Mouse (Mus musculus): ENCODE results near the gene Adi1.

Gene Adi1

DNA sequence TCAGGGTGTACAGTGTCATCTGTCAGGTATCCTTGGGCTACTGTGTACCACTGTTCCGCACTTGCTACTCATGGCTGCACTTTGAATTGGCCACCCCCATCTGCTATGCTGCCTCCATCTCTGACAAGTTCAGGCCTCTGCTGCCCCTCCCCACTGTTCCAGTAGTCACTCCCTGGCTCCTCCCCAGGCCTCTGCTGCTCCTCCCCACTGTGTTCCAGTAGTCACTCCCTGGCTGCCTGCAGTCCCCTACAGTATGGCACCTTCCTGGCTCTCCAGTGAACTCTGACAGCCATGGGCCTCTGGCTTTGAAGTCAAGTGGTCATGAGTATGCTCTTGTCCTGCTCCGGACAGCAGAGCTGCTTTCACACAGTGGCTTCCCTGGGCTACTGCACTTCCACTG, 19.2 kb downstream of the Adi1 start:
- peak; percentile 49 for DNase-seq (ENCODE audit: low spot score)

- DNase-seq (ENCODE audit: low spot score): no peak
Measured at GRCm38 (mm10) chr12:28694776-28695175, 19.7 kb downstream of the Adi1 start.

DNA sequence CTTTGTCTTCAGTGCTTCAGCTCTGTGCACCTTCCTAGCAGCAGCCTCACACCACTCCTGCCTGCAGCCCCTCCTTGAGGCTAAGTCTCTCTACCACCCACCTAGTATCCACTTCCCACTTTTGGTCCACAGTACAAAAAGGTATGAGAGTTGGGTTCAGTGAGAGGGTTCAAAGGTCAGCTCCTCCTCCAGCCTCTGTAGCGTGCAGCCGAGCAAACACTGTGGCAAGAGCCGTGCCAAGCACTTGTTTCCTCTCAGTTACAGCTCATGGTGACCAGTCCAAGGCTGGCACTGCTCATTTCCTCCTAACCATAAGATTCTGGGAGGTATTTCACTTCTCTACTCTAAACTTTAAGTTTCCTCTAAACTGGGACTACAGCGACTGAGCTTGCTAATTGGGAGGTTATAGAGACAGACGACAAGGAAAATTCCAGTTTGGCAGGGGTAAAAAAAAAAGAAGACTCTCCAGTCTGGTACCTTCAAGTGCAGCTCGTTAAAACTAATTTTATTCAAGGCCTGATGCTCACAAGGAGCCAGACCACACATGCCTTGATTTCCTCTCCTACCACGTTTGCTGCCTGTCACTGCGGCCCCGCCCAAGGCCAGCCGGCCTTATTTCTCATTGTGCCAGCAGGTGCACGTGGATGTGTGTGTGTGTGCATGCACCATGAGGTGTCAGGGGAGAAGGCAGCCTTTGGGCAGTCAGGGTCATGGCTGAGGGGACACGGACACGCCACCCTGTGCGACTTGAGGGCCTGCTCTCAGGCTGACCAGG, 23.0 kb downstream of the Adi1 start:
- DNase-seq (ENCODE audit: low spot score): no peak

DNA sequence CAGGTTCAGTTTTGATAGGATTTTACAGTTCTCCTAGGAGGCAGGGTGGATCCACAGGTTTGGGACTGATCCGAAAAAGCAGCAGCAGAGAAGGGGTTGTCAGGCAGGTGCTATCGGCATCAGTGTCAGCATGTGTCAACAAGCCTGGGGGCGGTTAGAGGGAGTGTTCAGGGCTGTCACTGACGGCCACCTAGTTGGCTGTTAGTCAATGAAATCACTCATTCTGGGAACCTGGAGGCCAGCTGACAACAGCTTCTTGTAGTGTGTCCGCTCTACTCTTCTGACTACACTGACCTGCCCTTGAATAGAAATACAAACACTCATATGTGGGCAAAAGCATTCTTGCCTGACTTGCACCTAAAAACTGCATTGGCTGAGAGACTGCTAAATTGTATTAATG, 24.1 kb downstream of the Adi1 start:
- DNase-seq (ENCODE audit: low spot score): no peak

DNA sequence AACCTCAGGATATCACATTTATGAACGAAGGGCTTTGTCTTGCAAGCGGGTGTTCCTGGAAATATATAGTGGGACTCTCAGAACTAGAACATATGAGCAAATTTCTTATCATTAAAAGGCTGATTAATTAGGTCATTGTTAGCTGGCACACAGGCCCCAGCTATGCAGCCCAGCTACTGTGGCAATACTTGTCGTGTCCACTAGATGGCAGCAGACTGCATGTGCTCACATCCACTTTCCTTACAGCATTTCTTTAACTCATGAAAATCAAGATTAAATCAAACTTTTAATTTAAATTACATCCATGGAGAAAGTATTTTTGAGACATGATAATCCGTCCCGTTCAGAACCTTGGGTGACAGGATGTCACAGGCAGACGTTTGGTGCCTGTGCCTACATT, 24.6 kb downstream of the Adi1 start:
- DNase-seq (ENCODE audit: low spot score): peak; percentile 77

DNA sequence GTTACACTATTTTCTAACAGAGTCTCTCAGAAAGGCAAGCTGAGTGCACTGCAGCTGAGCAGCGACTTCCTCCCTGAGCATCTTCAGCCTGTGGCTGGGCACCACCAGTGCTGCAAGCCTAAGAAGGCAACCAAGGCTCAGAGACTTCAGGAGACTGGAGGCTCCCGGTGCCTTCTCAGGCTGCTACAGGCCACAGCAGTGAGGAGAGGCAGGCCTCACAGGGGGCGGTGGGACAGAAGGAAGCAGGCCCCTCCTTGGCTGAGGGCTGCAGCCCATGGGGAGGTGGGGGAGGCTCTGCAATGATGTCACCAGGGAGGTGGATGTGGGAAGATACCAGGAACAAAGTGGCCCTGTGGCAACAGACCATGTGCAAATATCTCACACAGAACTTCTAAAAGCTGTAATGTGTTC, 25.1 kb downstream of the Adi1 start:
- no peak for DNase-seq (ENCODE audit: low spot score)

- no peak for DNase-seq (ENCODE audit: low spot score)
Measured at GRCm38 (mm10) chr12:28700561-28701025, 25.6 kb downstream of the Adi1 start.

DNA sequence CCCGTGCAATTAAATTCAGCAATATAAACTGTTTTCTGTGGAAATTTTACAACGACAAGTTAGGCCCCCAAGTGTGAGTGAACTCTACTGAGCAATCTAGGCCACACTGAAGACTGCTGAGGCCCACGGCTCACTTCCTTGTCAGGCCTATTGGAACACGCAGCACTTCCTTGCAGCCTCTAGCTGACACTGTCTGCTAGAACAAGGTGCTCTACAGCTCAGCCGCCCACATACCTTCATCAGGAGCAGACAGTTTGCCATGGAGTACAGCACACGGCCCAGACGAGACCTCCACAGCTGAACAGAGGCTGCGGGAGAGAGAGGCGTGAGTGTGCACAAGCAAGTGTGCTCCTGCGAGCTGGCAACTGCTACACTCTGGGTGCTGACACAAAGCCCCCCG, 26.3 kb downstream of the Adi1 start:
- DNase-seq (ENCODE audit: low spot score): no peak

DNA sequence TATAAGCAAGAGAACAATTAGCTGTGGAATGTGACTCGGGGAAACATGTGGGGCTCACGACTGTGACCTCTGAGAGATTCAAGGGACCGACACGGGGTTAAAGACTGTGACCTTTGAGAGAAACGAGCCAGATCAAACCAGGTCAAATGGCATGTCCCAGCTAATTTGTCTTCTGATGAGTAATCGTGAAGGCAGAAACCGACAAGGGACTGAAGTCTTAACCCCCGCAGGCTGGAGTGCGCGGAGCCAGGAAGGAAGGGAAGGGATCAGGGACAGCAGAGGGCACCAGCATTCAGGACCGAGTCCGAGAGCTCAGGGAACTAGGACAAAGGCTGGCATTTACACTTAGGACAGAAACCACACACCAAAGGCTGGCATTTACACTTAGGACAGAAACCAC, 29.4 kb downstream of the Adi1 start:
- no peak for DNase-seq (ENCODE audit: low spot score)

GRCm38 (mm10) chr12:28705204-28705603, 30.2 kb downstream of the Adi1 start:
- no peak for DNase-seq (ENCODE audit: low spot score)

DNA sequence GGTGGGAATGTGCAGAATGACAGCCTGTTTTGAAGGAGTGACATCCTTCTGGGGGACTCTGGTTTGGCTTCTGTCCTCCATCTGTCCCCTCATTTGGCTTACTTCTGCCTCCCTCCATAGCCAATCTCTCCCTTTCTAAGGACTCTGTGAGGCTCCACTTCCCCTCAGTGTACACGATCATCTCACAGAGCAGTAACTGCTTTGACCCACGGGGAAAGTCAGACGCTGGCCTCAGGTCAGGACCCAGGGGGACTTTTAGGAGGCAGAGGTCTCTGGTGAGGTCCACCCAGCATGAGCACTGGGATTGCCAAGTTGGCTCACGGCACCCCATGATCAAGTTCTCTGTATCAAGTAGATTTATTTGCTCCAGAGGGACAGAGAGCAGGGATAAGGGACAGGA, 33.1 kb downstream of the Adi1 start:
- no peak for DNase-seq (ENCODE audit: low spot score)

- DNase-seq (ENCODE audit: low spot score): no peak
Measured at GRCm38 (mm10) chr12:28710566-28711185, 35.6 kb downstream of the Adi1 start.

DNA sequence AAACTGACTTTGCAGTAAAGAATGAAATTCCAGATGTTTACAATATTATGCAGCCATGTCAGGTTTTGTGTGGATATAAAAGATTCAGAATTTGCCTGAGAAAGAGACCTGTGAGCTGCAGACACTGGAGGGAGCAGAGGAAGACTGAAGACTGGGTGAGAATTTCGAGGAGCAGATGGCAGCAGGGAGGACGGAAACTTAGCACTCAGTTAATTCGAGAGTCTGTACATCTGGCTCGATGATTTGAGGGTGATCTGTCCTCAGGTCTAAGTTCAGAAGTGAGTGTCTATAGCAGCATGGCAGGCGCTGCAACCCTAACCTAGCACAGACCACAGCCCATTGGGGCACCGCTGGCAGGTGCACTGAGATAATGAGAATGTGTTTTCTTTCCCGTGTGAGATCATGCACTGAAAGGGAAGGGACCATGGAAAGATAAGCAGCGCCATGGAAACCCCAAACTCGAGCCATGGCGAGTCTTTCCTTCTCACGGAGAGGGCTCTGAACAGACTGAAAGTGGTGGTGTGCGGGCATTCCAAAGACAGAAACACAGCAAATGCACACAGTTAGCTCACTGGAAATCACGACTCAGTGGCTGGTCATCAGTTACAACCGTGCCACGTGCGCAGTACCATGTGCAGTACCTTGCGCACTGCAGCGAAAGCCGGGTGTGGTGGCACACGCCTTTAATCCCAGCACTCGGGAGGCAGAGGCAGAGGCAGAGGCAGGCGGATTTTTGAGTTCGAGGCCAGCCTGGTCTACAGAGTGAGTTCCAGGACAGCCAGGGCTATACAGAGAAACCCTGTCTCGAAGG, 40.0 kb downstream of the Adi1 start:
- DNase-seq (ENCODE audit: low spot score): no peak

GRCm38 (mm10) chr12:28717066-28717465, 42.0 kb downstream of the Adi1 start:
- DNase-seq (ENCODE audit: low spot score): no peak

GRCm38 (mm10) chr12:28718106-28718505, 43.1 kb downstream of the Adi1 start:
- no peak for DNase-seq (ENCODE audit: low spot score)

GRCm38 (mm10) chr12:28724366-28724765, 49.3 kb downstream of the Adi1 start:
- no peak for DNase-seq (ENCODE audit: low spot score)

GRCm38 (mm10) chr12:28726204-28726603, 51.2 kb downstream of the Adi1 start:
- DNase-seq (ENCODE audit: low spot score): no peak

GRCm38 (mm10) chr12:28727061-28727460, 52.0 kb downstream of the Adi1 start:
- DNase-seq (ENCODE audit: low spot score): no peak

Measured in MN1 (cell line).